Mouse (Mus musculus) ES-CJ7 (cell line): ENCODE results near the gene Ndnf.

ENCODE experiments used
- DNase-seq: peaks from one replicate; pipeline ENCODE4 v3.0.0; 2011; ENCODE audit warnings: low read depth, low spot score

Ndnf gene

GRCm38 (mm10) chr6:65758214-65758613, 86.8 kb downstream of the Ndnf start:
- no peak for DNase-seq

DNA sequence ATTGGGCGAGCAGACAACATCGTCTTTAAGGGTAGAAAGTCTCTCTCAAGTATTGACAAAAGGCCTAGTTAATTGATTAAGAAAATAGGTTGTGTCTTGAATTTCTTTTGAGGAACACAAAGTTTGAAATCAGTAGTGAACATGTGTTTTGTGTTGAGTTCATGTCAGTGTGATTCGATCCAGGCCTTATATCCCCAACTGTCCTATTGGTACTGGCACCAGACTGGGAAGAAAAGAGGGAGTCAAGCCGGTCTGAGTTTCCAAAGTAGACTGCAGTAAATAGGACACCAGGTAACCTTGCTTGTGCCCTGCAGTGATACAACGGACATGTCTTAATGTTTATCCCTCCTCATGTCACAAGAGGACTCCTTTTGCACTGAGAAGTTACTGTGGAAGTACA, 87.8 kb downstream of the Ndnf start:
- DNase-seq: no peak

DNA sequence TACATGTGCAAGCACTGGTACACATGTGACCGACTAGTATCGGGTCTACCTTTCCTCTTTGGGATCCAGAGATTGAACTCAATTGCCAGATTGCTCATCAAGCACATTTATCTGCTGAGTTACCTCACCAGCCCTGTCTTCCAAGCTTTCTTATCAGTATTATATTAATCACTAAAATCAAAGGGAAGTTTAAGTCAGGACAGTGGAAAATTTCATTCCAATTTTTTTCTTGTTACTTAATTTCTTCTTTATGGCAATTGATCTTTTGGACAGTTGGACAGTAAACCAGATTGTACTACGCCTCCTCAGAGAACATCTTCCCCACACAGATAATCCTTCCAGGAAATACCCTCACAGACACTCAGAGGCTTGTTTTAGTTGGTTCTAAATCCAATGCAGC, 88.7 kb downstream of the Ndnf start:
- no peak for DNase-seq
